Mouse (Mus musculus): ENCODE results near the gene Mrpl47. TPM values are rescaled to one million over a fixed set of nuclear protein-coding genes. Genes with fewer than 3 reads are reported as not detected.

Gene Mrpl47
- 1 to 10 TPM; 1.2 to 8.2 TPM for polyA plus RNA-seq (2012; fragmentation: generic; extraction: Trizol)

DNA sequence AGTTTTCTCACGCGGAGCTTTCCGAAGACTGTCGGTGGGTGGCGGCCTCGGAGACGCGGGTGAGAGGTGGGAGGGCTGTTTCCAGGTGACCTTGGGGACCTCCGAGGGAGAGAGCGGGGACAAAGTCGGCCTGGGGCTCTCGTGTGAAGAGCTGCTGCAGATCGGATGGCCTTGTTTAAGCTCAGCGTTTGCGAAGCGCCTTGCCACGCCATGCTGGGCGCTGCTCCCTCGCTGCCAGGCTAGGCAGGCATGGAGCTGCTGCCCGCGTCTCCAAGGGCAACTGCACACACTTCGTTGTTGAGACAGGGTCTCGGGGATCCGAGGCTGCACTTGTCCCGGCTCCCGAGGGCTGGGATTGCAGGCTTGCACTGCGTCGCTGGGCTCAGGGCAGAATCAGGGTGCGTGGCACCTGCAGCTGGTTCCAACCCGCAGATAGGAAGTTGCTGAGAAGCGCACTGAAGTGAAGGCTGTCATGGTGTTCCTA is at the start of gene Mrpl47:
Gene Mrpl47 (minus strand): TSS at position 434 of the 484 bp plus-strand sequence.

DNA sequence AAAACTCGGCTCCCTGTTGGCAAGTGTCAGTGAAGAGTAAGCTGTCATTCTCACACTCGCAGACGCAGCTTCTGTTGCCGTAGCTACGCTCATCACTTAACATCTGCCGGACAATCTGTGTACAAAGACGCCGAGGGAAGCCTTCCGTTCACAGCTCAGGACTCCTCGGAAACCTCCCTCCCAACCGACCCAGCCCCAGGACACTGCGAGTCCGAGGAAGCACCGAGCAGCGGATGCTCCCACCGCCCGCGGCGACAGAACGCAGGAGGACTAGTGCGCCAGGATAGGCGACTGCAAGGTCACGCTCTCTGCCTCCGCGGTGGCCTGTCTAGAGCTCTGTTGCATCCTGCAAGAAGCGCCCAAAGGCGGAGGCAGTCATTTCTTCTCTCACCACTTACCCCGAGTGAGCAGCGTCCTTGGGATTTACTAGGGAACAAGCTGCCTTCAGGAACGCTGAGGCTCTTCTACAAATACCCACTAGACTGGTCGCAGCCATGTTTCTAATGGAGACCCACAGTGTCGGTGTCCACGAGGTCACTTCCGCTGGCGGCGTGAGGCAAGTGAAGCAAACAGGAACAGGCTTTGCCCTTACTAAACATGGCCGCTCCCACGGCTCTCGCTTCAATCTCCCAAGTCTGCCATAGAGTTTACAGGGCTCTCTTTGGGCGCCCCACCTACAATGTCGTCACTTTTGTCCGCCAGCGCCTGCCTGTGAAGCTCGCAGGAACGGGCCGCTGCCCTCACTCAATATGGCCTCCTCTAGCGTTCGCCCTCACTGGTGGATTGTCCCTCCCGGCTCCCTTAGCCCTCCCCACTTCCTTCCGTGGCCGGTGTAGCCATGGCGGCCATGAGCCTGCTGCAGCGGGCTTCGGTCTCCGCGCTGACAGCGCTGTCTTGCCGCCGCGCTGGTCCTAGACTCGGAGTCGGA is 897 bp downstream of the Mrpl47 start, which contains the start of gene Ndufb5:
Gene Ndufb5 (plus strand): TSS at position 747 of the 928 bp plus-strand sequence.

DNA sequence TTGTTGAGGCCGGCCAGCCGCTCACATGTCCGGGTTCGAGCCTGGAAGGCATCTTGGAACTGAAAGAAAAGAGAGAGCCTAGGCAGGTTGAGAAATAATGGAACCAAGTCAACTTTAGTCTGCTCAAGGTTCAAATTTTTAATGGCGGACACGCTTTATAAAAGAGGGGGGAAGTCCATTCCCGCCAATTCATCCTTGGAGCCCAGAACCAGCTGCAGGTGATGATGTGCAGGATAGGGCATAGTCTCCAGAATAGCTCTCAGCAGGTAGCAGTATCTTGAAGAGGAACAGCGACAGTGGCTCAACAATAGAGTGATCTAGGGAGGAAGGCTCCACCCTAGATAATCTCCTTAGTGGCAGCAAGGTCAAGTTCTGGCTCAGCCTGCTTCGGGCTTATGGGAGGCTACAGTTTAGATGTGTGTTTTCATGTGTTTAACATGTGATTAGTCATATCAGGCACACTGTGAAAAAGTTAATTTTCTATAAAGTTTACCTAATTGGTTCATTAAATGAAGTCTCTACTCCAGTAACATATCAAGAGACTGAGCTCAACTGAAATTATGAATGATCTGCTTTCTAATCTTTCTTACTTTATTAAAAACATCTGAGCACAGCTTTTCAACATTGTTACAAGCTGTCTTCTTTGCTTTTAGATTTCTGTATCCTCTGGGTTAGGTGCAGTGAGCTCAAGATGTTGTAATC is 31.6 kb downstream of the Mrpl47 start, which contains the start of gene Actl6a:
Gene Actl6a (plus strand): TSS at position 652 of the 702 bp plus-strand sequence.

Other genes with a start within 250 kb of the Mrpl47 start
- gene Kcnmb3, start 245.4 kb downstream of the Mrpl47 start, polyA plus RNA-seq (2012; fragmentation: generic; extraction: Trizol), result not detected
- gene Zfp639, start 227.3 kb downstream of the Mrpl47 start, polyA plus RNA-seq (2012; fragmentation: generic; extraction: Trizol), result 10 to 100 TPM in 1 of 2 experiments, 1 to 10 TPM in 1; 2.2 to 14.6 TPM
- 10 to 100 TPM in 1 of 2 experiments, 1 to 10 TPM in 1; 1.1 to 11.0 TPM for gene Mfn1, start 208.1 kb downstream of the Mrpl47 start, polyA plus RNA-seq (2012; fragmentation: generic; extraction: Trizol)
- 1 to 10 TPM; 8.2 to 8.4 TPM for gene Gnb4, start 121.0 kb downstream of the Mrpl47 start, polyA plus RNA-seq (2012; fragmentation: generic; extraction: Trizol)
- gene Actl6a, start 31.3 kb downstream of the Mrpl47 start, polyA plus RNA-seq (2012; fragmentation: generic; extraction: Trizol), result 10 to 100 TPM; 16.3 to 29.1 TPM
- gene Ndufb5, start 615 bp downstream of the Mrpl47 start, polyA plus RNA-seq (2012; fragmentation: generic; extraction: Trizol), result 100 to 1,000 TPM; 104 to 174 TPM
- gene Usp13, start 79.9 kb upstream of the Mrpl47 start, polyA plus RNA-seq (2012; fragmentation: generic; extraction: Trizol), result under 1 TPM; 0.02 to 0.12 TPM

All from C3H10T1/2 (cell line).